Mouse (Mus musculus) urinary bladder, postnatal 14 days (tissue): ENCODE measurements around the gene Nrxn1.

Source experiments
- DNase-seq: peaks from one replicate; pipeline ENCODE4 v3.0.0; 2021; ENCODE audit warnings: low spot score

The Nrxn1 gene

DNA sequence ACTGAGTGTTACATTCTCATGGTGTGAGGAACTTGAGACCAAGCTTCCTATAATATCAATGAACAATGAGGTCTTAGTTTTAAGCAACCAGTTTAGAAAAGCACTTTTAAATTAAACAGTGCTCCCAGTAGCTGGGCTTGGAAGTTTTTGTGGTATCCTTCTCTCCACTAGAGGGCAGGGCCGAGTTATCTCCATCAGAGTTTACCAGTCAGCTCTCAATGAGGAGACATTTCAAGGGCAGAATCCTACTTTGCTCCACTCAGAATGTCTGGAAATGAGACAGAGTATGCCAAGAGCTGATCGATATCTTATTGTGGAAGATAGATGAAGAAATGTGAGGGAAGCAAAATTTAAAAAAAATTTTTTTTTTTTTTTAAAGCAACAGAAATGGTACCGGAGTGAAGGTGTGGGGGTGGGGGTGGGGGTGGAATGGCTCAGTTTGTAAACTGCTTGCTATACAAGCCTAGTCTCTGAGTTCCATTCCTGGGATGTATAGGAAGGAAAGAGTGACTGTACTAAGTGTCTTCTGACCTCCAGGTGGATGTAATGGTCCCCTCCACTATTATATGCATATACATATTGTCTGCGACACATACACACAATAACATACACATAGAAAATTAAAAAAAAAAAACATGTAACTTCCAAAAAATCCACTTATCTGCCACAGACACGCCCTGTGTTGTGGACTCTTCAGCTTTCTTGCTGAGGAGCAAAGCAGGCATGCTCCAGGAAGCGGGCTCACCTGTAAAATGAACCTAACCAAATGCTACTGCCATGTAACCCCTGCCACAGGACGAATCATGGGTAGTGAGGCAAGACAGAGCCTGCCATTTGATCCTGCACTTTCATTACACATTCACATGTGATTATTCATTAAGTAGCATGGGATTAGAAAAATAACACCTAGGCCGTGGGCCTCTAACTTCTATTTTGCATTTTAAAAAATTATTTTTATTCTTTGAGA, 283.4 kb downstream of the Nrxn1 start:
- peak; percentile 53 for DNase-seq

DNA sequence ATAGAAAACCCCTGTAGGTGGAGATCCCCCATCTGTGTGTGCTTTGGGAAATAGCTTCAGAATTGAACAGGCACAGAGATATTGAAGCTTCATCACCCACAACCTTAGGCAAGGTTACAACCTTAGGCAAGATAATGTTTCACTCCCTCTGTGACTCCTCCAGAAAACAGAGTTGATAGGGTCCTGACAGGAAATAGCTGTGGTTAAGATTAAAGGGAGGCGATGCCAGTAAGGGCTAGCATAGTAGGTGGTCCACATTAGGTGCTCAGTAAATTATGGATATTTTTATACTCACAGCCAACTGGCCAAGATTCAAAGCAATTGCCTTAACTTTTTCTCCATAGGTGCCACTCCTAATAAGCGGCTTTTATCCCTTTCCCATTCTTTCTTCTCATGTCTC, 284.6 kb downstream of the Nrxn1 start:
- no peak for DNase-seq

DNA sequence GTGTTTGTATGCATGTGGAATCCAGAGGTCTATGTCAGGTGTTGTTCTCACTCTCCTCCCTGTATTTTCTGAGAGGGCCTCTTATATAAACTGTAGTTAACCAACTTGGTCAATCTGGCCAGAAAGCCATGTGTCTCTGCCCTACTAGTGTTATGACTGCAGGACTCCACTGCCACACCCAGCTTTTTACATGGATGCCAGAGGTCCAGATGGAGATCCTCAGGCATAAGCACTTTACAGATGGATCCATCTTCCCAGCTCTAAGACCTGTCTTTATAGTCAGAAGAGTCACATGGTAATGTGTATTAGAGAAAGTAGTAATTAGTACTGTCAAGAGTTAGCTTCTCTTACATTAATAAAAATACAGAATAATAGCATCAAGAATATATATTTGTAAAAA, 285.7 kb downstream of the Nrxn1 start:
- no peak for DNase-seq

DNA sequence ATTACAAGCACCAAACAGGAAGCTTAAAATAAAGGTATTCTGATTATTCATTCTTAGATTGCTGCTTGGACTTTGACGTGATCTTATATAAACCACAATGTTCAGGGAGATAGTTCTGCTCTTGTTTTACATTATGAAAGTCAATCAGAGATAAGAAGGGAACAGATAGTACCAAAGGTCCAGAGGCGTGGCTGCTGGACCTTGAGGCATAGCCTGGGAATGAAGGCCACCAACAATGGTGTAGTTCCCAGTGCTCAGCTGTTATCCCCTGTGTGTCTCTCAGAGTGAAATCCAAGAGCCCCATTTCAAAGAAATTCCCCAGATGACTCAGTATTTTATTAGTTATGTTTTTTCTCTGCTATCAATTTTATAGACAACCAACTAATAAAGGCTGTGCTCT, 294.2 kb downstream of the Nrxn1 start:
- no peak for DNase-seq

DNA sequence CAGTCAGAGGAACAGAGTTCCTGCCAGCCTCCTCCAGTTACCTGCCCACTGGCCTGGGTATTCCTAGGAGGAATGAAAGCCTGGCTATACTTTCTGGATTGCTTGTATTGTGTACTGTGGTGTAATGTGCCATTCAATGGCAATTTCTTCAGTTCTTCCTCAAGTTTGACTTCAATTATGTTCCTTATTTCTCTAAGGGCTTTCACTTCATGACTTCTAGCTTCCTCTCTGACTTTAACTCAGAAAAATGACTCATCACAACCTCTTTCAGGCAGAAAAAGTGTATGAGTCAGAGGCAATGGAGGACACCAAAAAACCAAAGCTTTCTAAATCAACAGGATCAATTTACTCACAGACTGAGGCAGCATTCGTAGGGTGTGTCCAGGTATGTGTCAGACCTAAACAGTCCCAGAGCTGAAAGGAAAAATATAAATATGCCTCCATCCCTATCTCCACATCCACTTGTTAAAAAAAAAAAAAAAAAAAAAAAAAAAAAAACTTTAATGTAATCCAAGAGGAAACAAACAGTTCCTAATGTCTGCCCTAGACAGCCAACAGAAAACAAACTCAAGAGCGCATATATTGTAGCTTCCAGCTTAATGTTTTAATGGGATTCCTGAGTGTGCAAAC, 295.1 kb downstream of the Nrxn1 start:
- no peak for DNase-seq

DNA sequence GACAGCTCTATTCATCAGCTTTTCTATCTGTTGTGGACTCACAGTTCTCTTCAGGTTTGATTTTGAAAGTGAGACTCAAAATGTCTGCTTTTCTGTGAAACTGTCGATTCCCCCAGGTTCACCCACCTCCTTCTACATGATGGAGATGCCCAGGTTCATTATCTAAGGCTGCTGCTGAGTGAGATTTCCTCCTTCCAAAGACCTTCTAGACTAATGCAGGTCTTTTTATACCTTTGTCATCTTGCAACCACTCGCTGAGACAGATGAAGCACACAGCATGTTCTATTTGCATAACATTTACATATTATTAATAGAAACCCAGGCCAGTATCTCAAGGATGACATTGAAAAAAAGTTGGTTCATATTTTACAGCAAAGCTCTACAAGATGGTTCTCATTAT, 295.9 kb downstream of the Nrxn1 start:
- no peak for DNase-seq

DNA sequence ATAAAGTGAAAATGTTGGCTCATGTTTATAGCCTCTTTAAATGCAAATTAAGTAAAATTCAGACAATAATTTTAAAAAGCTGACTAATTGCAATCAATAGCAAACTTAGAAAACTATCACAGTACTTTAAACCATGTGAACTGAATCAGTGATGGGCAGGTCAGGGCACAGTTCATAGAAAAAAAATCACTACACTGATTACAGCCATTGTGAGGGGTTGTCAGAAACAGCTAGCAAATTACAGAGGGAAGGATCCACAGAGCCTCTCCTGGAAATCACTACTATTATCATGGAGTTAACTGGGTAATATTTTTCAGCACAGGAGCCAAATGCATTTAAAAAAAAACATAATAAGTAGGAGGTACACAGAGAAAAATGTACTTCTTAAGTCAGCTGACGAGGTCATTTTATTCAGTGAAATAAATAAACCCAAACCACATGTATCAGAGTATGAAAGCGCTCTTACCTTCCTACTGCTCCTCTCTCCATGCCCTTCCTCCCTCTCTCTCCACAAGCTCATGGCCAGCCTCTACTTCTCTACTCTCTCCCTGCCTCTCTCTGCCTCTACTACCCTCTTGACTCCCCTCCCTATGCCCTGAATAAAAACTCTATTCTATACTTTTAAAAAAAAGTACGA, 304.3 kb downstream of the Nrxn1 start:
- DNase-seq: no peak

DNA sequence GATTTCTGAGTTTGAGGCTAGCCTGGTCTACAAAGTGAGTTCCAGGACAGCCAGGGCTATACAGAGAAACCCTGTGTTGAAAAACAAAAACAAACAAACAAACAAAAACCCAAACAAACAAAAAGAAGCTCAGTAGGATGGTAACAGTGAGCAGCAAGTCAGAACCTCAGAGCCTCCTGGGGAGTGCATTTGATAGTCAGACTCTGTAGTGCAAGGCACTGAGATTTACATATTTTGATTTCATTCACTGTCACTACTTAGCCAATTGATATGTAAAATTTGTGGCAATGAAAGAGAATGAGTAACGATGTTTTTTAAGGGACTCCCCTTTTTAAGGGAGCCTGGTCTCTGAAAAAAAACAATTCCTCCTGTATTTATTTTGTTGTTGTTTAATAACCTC, 304.8 kb downstream of the Nrxn1 start:
- no peak for DNase-seq

DNA sequence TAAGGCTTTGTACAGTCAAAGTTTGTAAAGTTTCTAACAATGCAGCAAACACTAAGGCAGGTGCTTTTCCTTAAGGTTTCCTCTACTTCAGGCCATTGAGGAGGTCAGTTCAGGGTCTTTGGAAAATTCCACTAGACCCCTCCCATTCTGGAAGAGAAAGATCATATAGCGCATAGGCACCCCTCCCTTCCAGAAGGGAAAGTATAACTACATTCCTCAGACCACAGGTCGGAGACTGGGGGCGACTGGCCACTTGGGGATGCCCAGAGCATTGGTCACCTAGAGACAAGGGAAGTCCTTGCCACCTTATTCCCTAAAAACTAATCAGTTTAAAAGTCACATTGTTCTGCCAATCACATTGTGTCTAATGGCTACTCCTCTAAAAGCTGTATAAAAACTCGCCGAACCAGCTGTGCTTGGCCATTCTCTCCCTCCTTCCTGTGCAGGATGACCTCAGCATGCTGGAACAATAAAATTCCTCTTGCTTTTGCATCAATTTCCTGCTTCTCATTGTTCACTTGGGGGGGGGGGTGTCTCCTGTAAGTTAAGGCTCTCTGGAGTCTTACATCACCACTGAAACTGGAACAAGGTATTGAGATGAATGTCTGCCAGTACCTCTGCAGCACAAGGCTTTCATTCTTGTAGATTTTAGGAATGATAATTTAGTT, 305.6 kb downstream of the Nrxn1 start:
- DNase-seq: no peak

DNA sequence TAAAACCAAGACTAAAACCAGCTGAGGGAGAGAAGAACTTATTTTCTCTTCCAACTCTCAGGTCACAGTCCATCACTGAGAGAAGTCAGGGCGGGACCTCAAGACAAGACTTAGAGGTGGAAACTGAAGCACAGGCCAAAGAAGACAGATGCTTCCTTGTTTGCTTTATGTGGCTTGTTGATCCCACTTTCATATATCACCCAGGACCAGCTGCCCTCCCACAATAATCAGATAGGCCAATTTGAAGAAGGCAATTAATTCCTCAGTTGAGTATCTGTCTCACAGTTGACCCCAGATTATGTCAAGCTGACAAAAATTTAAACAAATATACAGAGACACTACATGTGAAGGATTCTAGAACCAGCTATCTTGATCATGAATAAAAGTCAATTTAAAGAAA, 312.4 kb downstream of the Nrxn1 start:
- no peak for DNase-seq

DNA sequence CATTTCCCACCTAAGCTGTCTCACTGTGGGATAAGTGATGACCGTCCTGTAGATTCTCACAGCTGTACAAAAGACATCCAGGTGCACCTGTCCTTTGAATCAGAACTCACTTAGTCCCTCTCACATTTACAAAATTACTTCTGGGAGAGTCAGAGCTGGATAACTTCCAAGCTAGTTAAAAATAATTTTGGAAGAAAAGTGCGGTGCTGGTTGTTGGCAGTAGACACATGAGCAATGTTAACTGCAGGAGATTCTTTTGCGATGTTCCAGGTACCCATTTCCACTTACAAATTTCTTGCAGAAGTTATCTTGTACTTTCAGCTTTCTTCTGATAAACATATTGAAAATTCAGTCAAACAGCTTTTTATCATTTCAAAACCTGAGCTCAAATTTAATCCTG, 317.5 kb downstream of the Nrxn1 start:
- no peak for DNase-seq

DNA sequence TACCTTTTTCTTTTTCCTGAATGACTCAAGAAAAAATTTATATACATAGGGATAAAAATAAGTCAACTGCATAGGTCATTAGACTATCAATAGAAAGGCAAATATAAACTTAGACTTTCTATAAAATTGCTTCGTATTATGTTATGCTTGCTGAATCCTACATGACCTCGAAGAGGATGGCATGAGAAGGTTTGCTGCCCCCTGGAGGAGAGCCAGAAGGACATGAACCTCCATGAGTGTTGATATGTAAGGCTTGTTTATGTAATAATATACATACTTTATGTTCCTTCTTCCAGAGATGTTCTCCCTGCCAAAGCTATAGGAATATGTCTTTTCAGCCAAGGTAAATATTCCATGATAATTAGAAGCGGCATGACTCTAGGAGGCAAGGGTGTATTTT, 319.6 kb downstream of the Nrxn1 start:
- peak; percentile 29 for DNase-seq

DNA sequence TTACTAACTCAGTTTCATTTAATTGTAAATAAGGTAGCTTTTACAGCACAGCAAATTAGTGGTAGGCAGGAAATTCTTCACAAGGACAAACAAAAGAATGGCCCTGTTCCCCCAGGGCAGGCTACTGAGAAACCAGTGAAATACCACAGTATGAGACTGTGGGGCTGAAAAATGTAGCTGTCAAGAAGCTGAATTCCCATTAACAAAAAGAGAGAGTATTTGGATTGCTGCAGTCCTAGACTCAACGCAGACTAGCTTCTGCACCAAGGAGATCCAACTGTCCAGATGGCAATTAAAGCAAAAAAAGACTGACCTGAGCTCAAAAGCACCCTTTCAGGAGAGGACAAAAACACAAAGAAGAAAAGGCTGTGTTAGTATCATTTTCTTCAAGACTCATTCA, 324.7 kb downstream of the Nrxn1 start:
- DNase-seq: no peak

DNA sequence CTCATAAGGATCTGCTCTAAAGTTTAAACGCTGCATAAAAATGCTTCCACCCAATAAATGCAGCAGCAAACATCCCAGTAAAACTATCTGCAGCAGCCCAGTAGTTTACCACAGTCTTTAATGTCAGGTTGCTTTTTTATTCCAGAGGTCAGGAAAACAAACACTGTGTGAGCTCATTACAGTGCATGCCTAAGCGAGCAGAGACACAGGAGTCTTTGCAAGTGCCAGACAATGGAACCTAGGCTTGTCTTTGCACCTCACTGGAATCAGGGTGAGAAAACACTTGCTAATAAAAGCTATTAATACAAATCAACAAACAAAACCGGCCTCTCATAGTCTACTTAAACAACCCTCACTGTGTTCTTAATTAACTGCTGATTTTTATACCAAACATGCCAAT, 365.7 kb downstream of the Nrxn1 start:
- DNase-seq: no peak

DNA sequence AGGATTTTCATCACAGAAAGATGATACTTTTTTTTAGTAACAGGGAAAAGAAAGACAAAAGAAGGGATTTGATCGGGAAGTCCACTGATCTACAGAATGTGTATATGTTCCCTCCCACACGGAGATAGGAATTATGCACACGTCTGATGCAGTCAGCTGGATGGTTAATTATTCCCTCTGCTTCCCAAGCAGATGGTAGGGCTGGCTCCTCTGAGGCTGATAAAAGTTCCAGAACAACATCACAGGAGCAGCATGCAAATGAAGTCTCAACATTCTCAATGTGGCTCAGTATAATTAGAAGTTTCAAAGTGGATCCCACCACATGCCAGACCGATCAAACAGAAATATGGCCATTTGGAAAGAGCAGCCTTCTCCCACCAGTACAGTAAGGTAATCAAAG, 388.1 kb downstream of the Nrxn1 start:
- DNase-seq: no peak

DNA sequence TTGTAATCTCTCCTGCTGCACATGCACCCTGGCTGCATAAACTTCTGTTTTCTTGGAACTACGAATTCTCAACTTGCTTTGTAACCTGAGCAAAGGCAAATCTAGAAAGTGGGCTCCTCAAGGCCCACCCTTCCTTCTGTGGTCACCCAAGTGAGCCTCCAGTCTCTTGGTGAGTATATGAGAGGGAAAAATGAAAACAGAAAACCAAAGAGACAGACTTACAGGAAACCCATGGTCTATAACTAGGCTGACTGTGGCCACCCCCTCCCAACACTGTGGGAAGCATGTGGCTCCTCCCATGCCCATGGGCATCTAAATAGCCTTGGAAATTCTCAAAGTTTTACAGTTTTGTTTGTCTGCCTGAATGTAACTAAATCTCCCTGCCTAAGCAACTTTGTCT, 390.2 kb downstream of the Nrxn1 start:
- DNase-seq: no peak

DNA sequence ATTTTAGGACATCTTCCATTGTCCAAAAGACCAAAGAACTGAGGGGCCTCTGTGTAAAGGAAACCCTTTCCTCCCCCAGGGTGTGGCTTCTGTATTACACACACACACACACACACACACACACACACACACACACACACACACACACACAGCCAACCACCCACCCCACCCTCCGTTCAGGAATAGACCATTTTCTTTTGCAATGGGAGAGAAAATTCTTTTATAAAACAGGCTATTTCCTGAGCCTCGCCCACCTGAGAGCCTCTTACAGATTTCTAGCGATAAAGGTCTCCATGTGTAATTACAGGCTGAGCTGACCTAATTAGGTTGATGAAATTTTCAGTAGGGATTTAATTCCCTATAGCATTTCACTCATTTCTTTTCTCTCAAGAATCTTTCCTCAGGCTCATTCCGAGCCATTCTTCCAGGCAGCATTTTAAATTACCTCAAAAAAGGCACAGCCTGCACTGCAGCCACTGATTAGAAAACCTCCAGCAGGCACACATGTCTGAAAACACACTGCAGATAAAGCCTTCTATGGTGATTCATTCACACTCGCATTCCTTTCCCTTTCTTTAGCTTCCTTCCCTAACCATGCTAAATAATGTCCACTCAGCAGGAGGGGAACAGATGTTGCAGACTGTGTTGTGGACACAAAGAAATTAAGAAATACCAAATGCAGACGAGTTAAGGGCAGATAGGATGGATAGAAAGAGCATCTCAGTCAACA, 396.6 kb downstream of the Nrxn1 start:
- no peak for DNase-seq

DNA sequence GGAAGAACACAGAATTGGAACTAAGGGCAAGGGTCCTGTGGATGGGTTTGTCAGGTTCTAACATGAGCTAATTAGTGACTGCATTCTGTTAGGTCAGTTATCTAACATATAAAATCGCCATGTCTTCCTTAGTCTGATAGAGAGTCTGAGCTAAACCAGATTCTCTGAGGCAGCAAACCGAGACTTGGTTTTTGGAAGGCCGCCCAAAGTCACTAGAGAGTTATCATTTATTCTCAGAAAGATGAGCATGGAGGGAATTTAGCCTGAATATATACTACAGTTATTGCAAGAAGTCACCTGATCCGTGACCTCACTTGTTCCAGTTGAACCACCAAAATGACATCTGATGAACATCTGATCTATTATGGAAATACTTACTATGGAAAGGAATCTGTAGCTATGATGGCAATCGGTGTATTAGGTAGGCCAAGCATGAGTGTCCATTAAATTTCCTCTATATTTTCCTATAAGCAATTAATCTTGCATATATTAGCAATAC, 397.7 kb downstream of the Nrxn1 start:
- DNase-seq: no peak

DNA sequence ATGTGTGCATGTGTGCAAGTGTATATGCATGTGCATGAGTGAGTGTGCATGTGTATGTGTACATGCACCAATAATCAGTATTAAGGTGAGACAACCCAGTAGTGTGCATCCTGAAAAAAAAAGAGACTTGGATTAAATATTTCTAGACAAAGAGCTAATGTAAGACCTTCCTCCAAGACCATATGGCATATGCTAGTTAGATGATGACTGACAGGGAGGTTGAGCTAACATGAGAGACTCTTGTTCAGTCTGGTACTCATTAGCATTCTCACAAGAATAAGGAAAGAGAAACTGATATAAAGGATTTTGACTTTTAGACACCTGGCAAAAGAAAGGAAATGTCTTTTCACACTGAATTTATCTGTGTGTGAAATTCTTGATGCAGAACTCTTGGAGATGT, 408.7 kb downstream of the Nrxn1 start:
- no peak for DNase-seq

DNA sequence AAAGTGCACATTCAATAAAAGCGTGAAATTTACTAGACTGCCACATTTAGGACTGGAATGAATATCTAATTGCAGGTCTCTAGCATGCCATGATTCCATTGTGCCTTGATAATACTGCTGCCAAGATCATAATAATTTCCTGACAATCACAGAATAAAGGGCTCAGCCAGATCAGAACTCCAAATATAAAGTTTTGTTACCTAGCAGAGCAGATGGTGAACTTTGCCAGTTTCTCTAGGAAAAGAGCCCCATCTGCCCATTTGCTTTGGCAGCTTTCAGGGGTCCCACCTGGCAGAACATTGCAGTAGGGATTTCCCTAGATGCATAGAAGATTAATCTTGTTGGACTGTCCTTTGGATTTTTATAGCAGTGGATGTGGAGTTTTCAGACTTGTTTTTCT, 411.9 kb downstream of the Nrxn1 start:
- DNase-seq: no peak

DNA sequence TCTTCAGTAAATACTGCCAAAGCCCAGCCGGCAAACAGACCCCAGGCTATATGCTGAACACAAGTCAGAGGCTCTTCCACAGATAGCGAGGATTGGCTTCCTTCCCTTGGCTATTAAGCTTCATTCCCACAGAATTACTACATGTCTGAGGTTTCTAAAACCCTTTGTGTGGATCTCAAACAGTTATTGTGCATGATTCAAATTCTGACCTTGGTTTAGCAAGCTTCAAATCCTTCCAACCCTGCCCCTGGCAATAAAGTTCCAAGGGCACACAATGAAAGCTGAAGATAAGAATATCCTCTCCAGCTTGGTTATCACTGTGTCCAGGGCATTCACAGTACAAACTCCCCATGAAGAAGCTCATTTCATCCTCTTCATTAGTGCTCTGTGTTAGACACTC, 416.2 kb downstream of the Nrxn1 start:
- DNase-seq: no peak

DNA sequence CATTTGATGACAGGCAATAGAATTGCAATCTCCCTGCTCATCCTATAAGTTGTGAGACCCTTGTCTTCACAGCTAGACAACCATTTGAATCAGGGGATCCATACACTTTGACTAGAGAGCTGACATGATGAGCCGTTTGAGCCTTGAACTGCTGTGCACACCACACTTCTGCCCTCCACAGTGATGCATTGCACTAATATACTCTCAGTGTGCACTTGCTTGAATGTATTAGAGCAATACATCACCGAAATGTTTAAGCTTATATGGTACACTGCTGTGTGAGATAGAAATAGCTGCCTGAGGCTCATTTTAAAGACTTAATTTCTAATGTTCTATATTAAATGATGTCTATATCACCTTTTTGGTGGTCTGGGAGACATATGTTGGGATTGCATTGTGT, 430.6 kb downstream of the Nrxn1 start:
- DNase-seq: no peak
